Mouse (Mus musculus) thymus, adult 2 months (tissue): ENCODE data around the gene Klra10.

Source experiments
- CTCF ChIP-seq: fragments of 200-500 bp; IDR thresholded peaks from 2 replicates; pipeline ENCODE4 v1.5.1; 2012; ENCODE audit warnings: mild to moderate bottlenecking, control low read depth, low read length, moderate library complexity, borderline replicate concordance; ENCODE audit not compliant: control insufficient read depth, poor library complexity, insufficient read depth; ENCODE audit errors: extremely low read depth
- POLR2A ChIP-seq: fragments of 200-500 bp; IDR thresholded peaks from 2 replicates; pipeline ENCODE4 v1.6.1; 2012; ENCODE audit warnings: mild to moderate bottlenecking, low read length, control low read depth, moderate library complexity; ENCODE audit not compliant: control insufficient read depth, poor library complexity, insufficient read depth; ENCODE audit errors: extremely low read depth

DNA sequence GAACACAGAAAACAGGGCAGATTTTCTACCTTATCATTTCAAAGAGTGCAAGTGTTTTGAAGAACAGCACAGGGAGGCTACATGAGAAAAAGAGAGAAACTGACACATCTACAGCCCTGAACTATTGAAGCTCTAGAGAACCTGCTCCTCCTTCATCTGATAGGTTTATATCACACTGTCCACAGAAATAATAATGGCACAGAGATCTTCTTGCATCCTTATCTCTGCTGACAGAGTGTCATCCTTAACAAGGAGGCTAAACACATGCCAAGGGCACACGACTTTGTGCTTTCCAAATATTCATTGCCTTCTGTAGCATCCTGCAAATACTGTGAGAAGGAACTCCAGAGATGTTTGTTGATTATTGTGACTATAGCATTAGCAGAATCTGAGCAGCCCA is 45.1 kb downstream of the Klra10 start:
- TF ChIP-seq CTCF = no peak
- no peak for TF ChIP-seq POLR2A
